Mouse (Mus musculus) megakaryocyte-erythroid progenitor cell, adult 5-6 weeks (primary cell): ENCODE measurements around the gene Rnf32. TPM values are rescaled to one million over a fixed set of nuclear protein-coding genes. Genes with fewer than 3 reads are reported as not detected.

Source experiments
- ATAC-seq: replicated peaks from 2 replicates; pipeline ENCODE4 v1.8.0; 2016; ENCODE audit warnings: mild to moderate bottlenecking, inconsistent platforms; ENCODE audit not compliant: severe bottlenecking, poor library complexity, low FRiP score, low TSS enrichment
- total RNA-seq, 2 experiments: library from RNA; stranded (forward) in 1 of 2; stranded (reverse) in 1 of 2; fragments of 200-1000, 215-1000 nt in 1 of 2; fragments of >200 nt in 1 of 2; fragmentation: Nextera tagmentation in 1 of 2; gene quantifications; 2 replicates each; pipeline ENCODE4 v1.2.3; 2014 to 2017

Rnf32 gene
- total RNA-seq (2014; fragmentation: Nextera tagmentation) (not detected in 2 replicates), total RNA-seq (2017) (not detected in 2 replicates)

DNA sequence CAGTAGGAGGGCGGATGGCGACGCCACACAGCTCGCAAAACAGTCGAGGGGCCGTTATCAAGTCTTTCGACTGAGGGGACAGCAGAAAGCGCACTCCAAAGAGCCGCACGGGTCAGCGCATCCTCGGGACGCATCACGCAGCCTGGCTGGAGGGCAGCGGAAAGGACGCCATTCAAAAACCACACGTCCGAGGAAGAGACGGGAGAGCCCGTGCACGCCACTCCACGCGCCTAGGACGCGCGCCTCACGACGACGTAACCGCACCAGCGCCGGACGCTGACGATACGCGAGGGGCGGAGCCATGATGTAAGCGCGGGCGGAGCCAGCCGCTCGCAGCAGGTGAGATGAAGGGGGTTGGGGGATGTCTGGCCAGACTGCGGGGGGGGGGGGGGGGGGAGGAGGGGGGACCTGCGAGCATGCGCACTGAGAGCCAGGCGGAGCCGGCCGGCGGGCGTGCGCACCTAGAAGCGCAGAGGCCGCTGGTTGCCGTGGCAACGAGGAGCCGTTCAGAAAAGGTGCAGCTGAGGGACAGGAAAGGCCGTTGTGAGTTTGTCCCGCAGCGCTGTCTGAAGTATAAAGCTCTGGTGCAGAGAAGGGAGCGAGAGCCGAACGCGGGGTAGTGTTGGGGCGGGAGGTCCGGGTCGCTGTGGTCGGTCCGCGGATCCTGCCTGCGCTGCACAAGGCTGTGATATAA is at the start of gene Rnf32:
Gene Rnf32, plus strand, starts transcription at position 423 of the 694 bp plus-strand sequence.
- ATAC-seq: peak; percentile 85

DNA sequence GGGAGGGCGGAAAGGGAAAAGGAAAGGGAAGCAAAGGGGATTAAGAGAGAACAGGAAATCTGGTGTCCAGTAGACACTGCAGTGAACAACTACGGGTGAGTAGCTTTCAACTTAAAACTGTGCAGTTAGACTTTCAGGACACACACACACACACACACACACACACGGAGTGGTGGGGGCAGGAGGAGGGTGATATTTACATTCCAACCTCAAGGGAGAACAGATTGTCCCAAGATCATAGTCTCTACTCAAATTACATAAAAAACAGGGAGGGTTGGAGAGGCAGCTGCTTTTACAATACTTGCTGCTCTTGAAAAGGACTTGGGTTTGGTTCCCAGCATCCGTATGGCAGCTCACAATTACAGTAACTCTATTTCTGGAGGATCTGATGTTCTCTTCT is 45.6 kb upstream of the Rnf32 start:
- no peak for ATAC-seq

DNA sequence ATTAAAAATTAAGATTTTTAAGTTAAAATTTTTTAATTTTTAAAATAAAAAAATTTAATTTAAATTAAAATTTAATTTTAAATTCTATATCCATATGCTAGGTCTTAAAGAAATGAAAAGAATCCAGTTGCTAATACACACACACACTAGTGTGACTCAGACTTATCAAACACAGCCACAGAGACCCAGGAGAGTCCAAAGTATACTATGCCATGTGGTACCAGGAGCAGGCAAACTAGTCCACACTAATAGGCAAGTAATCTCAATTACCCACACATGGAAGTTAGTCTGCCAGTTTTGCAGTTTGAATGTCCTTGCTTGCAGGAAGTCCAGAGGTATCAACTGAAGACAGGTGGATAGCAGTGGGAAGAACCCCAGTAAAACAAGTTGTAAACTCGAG is 35.9 kb upstream of the Rnf32 start:
- no peak for ATAC-seq

DNA sequence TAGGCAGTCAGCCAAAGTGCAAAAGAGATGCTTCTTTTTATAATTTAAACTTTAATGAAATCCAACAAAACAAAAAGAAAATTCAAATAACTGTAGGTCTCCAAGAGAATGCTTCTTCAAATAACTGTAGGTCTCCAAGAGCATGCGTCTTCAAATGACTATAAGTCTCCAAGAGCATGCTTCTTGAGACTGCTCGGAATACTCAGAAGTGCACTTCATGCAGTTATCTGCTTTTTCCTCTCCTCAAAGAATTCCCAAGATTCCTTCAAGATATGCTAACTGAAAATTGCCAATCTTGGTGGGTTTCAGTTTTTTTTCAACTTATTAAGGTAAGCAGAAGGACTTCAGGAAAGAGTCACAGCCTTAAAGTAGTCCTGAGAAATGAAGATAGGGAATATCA is 28.8 kb upstream of the Rnf32 start:
- ATAC-seq: no peak

DNA sequence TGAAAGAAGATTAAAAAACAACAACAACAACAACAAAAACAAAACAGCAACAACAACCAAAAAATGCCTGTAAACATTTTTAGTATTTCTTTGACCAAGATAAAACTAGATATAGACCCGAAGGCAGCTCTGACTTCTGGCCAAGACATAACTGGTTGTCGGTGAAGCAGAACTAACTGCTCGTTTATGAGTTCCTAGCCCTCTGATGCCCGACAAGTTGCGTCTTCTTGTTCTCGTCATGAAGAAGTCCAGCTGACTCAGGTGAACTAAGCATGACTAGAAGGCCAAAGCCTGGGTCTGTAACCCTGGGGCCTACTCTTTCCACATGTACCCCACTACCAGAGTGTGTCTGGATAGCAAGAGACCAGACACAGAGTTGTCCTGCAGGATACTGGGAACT is 25.6 kb upstream of the Rnf32 start:
- no peak for ATAC-seq

DNA sequence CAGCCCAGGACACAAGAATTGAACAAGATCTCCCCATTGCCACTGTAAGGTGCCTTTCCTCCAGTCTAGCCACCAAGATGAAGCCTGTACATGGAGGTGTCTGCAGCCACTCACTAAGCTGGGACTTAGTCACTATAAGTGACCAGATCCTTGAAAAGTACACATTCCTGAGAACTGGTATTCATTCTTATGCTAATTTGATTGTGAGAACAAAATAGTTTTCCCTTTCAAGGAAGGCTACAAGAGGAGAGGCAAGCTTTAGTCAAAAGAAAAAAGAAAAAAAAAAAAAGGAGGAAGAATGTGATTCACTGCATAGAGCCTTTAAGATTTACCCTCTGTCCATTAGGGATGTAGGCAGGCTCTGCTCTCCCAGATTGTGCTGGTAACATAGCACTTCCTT is 24.6 kb upstream of the Rnf32 start:
- no peak for ATAC-seq

DNA sequence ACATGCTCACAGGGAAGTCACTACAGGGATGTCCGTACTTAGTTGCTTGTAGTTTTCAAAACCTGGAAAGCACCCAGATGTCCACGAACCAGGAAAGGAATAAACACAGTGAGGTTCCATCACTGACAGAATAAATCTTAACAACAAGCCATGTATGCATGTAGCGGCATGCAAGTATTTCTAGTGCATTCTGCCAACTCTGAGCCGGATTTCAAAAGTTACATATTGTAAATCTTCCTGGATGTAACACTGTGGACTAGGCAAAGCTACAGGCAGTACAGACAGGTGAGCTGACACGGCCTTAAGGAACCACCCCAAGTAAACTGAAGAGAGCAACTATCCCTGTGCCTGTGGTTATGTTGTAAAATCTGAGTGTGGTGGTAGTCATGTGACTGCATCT is 9.0 kb upstream of the Rnf32 start:
- ATAC-seq: no peak

DNA sequence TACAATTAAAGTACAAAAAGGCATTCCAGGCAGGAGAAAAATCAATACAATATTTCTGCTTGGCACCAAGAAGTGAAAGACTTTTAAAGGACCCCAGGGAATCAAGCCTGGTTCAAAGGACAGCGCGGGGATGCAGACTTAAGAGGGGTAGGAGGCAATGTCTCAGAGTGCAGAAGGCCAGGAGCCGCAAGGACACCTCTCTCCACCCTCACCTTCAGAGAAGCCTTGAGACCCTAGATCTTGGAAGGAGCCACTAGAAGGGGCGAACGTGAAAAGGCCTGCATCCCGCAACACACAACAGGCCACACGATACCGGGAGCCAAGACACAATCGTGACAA is 592 bp upstream of the Rnf32 start:
- ATAC-seq: no peak

DNA sequence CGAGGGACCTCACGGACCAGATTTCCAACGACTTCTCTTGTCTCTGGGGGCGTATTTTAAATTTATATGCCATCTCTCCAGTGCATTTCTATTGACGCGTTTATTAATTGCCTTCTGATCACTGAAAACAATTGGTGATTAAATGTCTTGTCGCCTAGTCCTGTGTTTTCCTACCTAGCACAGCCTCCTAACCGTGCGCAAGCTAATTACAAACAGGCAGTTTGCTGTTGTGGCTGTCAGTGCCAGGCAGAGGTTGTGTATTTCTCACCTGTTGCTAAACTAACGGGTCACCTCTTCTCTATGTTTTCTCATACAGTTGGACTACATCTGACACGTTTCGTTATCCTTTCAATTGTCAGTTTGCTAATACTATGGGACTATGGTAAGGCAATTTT is 469 bp downstream of the Rnf32 start:
- no peak for ATAC-seq

DNA sequence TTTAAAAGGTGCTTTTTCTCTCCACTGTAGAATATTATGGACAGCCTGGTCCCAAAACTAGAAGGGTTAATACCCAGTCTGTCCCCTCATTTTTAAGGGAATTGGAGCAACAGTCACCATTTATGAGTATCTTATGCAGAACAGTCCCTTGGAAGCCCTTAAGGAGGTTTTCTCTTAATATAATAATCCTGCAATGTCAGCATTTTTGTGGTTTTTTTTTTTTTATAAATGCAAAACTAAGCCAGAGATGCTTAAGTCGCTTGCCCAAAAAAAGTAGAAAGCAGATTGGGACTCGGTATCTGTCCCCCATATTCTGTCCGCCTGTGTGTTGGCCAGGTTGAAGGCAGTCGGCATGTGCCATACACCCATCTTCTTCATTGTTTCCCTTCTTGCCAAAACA is 1.4 kb downstream of the Rnf32 start:
- no peak for ATAC-seq

DNA sequence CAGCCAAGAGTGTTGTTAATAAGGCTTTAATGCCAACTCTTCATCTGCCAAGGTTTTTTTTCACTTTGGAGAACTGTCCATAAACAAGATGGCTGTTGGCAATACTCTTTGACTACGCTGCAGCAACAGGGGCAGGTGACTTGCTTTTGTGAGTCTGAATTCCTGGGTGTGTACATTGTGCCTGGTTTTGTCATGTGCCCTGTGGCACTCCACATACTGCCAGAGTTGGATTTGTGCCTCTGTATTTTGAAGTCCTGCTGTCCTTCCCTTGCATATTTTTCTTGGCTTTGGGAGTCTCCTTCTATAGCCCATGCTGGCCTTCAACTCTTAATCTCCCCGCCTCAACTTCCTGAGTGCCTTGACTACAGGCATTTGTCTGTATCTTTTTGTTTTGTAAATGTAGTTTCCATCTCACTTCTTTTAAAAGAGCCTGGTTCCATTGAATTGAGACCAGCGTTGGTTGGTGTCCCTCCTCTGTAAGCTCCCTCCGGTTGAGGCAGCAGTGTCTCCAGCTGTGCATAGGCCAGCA is 3.2 kb downstream of the Rnf32 start:
- ATAC-seq: no peak

DNA sequence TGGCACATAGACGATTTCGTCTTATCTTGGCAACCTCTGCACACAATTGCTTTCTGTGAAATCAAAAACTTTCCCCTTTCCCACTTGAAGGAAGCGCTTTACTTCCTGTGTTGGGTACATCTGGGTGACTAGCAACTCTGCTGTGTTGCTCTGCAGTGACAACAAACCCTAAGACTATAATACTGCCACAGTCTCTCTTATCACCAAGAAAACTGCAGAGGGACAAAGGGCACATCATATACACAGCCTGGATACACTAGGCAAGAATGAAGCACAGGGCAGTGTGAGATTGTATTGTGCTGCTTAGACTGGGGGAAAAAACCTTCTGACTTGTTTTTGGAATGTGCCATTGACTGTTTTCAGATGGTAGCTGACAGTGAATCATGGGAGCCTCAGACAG is 4.1 kb downstream of the Rnf32 start:
- ATAC-seq: no peak

DNA sequence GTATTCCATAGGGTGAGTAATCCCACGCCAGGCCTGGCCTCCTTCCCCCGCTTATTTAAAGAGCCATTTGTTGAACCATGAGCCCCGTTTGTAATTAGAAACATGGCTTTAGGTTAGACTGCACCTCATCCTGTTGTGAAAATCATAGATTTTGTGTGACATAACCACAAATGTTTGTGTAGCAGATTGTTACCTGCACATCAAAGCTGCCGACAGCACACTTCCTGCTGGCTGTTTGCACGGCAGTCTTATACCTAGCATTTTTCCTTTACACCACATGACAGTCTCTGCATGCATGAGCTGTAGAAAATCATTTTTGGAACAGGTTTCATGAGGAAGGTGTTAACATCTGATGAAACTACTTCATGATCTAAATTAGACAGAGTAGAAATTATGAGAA is 9.9 kb downstream of the Rnf32 start:
- ATAC-seq: no peak

DNA sequence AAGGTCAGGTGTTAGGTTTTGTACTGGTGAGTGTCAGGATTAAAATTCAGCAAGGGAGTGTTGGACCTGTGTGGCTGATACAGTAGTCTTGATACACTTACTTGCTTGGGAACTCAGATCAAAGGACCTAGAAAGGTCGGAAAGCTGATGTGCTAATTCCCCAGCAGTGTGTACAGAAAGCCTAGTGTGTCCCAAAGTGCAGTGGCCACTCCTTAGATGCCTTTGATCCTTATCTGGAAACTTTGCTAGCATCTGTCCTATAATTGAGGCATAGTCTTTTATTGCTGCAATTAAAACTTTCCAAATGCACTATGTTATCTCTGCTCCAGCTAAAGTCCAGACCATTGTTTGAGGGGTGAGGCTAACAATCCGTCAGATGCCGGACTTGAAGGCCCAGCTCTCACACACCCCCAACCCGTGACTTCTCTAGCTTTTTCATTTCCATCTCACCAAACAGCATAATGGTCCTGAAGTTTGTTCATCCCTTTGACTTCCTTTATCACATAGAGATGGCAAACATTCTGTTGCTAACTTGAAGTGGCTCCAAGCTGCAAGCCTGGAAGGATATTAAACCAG is 16.3 kb downstream of the Rnf32 start:
- no peak for ATAC-seq

DNA sequence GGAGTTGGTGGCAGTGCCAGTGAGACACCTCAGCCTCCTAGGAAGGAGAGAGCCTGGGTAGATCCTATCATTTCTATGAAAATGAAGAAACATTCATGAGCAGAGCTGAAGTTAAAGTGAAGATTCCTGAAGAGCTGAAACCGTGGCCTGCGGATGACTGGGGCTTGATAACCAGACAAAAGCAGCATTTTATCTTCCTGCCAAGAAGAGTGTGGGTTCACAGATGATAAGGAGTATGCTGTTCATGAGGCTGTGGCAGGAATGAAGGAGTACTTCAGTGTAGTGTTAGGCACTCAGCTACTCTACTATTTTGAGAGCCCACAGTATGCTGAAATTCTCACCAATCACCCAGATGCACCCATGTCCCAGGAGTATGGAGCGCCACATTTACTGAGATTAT is 22.2 kb downstream of the Rnf32 start:
- ATAC-seq: peak; percentile 90

DNA sequence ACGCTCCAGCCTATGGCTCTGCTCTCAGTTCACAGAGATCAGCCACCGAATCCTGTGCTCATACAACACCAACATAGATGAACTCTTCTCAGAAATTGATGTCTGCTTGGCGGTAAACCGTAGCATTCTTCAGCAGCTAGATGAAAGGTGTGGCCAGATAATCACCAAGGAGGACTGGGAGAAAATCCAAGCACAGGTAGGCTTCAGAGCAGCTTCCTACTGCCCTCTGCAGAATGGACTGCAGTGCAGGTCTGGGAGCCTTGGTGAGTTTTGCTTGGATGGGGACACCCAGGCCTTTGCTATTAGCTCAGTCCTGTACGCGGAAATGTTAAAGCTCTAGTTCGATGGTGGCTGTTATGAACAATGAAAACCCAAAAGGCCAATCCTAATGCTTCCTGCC is 28.3 kb downstream of the Rnf32 start:
- no peak for ATAC-seq

DNA sequence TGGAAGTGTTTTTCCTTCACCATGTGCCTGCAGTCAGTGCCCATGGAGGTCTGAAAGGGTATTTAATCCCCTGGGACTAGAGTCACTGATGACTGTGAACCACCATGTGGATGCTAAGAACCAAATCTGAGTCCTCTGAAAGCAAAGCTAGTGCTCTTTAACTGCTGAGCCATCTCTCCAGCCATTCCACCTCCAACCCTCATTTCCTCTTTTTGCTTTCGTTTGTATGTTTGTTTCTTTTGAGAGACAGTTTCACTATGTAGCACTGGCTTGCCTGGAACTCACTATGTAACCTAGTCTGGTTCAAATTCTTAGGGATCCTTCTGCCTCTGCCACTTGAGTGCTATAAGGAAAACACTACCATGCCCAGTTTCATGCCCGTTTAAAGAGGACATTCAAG is 34.7 kb downstream of the Rnf32 start:
- no peak for ATAC-seq

DNA sequence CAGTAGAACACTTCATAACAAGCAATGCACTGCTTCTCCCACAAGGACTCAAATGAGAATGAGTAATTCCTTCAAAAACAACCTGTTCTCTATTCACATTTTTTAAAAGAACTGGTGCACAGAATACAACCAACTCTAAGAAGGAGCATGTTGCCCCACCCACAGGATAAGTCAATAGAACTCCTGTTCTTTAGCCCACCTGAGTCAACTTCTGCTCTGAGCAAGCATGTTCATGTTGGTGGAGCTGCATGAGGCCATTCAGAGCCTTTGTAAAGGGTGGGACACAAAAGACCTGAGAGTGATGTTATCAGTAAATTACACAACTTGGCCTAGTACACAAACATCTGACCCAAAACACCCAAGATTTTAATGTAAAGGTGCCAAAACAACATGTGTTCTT is 42.6 kb downstream of the Rnf32 start:
- ATAC-seq: no peak

DNA sequence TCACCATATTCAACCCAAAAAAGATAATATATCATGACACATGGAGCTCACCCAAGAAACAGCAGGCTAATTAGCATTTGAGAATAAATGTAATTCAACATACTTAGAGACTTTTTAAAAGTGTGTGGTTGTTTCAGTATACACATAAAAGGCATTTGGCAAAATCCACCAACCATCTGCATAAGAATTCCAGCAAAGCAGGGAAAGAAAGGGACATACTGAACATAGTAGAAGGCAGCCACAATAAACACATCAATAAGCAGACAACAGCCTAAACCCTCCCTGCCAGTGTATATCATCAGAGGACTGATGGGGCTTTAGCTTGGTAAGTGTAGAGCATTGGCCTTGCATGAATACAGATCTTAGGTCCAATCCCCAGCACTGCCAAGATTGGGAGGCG is 49.0 kb downstream of the Rnf32 start:
- ATAC-seq: no peak

DNA sequence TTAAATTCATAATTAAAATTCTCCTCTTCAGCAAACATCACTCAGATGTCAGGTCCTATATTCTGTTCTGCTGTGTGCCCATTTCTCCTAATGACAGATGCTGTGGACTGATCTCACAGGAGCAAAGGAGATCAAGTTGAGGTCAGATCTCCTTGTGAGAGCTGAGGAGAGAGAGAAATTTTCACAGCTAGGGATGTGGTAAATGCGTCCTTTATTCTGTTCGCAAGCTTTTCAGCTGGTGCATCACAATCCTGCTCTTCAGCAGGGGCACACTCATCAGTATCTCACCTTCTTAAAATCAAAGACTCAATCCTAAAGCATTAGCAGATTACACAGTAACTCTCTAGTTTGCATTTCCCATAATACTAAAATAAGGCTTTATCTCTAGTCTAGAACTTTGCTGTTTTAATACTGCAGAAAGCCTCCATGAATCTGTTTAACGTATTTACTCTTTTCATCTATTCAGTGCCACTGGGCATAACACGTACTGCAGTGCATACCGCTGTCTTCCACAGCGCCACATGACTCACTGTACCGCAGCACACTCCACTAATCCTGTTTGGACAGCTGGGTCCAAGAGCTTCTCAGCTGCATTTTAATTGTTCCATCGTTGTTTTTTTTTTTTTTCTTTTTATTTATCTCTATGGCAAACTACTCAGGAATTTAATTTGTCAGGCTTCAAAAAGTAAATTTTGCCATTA is 55.2 kb downstream of the Rnf32 start:
- ATAC-seq: no peak

DNA sequence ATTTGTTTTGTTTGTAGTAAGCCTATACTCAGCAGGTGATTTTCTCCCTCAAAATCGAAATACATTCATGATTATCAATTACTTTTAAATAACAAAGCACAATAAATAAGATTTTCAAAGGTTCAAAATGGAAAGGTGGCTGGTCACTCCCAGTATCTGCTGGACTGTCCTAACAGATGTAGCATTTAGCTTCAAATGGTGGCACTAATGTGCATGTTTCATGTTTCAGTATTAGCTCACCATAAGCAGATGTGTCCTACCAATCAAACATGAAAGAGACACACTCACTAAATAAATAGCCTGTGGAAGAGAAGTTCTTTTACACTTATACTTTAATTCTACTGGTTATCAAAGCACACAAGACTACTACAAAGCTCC is 55.7 kb downstream of the Rnf32 start:
- no peak for ATAC-seq
